Mouse (Mus musculus) forebrain, embryonic 11.5 days (tissue): ENCODE measurements around the gene Szrd1. TPM values are rescaled to one million over a fixed set of nuclear protein-coding genes. Genes with fewer than 3 reads are reported as not detected.

Source experiments
- ATAC-seq: fragments of 200-750 bp; cut with Nextera tagmentation; replicated peaks from 2 replicates; pipeline ENCODE4 v1.8.0; 2017; ENCODE audit warnings: moderate TSS enrichment; ENCODE audit not compliant: low FRiP score
- DNase-seq: peaks from one replicate; pipeline ENCODE4 v3.0.0-alpha.2; 2017; ENCODE audit warnings: low spot score
- H3K27ac ChIP-seq: fragments of 300-500 bp; sonication (generic); 2 replicates; pipeline ENCODE4 v1.5.1; 2014; ENCODE audit warnings: low read depth, low read length
- H3K27me3 ChIP-seq: fragments of 300-500 bp; sonication (generic); 2 replicates; pipeline ENCODE4 v1.6.1; 2014; ENCODE audit warnings: mild to moderate bottlenecking, low read length, mixed read lengths; ENCODE audit not compliant: control insufficient read depth, insufficient read depth
- H3K36me3 ChIP-seq: fragments of 300-500 bp; sonication (generic); 2 replicates; pipeline ENCODE4 v1.6.1; 2014; ENCODE audit warnings: mild to moderate bottlenecking, low read length, moderate library complexity, mixed read lengths; ENCODE audit not compliant: control insufficient read depth, insufficient read depth
- H3K4me1 ChIP-seq: fragments of 300-500 bp; sonication (generic); replicated peaks from 2 replicates; pipeline ENCODE4 v1.6.1; 2014; ENCODE audit warnings: low read length, mixed read lengths; ENCODE audit not compliant: control insufficient read depth, insufficient read depth
- H3K4me2 ChIP-seq: fragments of 300-500 bp; sonication (generic); 2 replicates; pipeline ENCODE4 v1.6.1; 2014; ENCODE audit warnings: low read depth, mild to moderate bottlenecking, low read length, moderate library complexity, mixed read lengths; ENCODE audit not compliant: severe bottlenecking
- H3K4me3 ChIP-seq: fragments of 300-500 bp; sonication (generic); 2 replicates; pipeline ENCODE4 v1.5.1; 2014; ENCODE audit warnings: low read depth, low read length
- H3K9ac ChIP-seq: fragments of 300-500 bp; sonication (generic); 2 replicates; pipeline ENCODE4 v1.6.1; 2014; ENCODE audit warnings: low read length
- H3K9me3 ChIP-seq: fragments of 300-500 bp; sonication (generic); 2 replicates; pipeline ENCODE4 v1.6.1; 2016; ENCODE audit warnings: low read length, mixed read lengths; ENCODE audit not compliant: control insufficient read depth
- WGBS: fragments of 180-500 bp; shearing (Covaris S2); extraction: QIAGEN DNeasy Blood & Tissue Kit; methylation state at CpG from one replicate; pipeline ENCODE4 v1.1.7; 2014; 5-methylcytosine and 5-hydroxymethylcytosine counted together
- polyA plus RNA-seq: library from polyadenylated mRNA; unstranded; fragments of >200 nt; fragmentation: Nextera tagmentation; extraction: Ambion mirVana; gene quantifications from 2 replicates; pipeline ENCODE4 v1.2.1, GENCODE M21; 2014

Gene Szrd1
- polyA plus RNA-seq, 1 experiment from 2014 or later = 22.9 TPM

DNA sequence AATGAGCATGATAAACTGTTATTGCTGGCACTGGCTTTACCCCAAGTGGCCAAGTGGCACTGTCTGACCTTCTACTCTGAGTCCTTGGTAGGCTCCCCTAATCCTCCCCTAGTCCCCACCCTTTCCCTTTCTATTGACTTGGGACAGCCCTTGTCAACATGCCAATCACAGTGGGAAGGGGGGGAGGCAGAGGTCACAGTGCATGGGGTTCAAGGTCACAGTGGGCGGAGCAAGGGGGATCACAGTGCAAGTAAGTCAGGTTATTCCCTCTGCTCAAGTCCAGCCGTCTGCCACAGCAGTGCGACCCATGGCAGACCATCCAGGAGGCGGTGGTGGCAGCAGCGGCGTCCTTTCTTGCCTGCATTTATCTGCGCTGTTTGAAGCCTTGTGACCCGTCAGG lies 24.2 kb downstream of the Szrd1 start:
- WGBS = 72% methylated on average over 8 of the region's 8 CpGs
- DNase-seq = no peak
- Histone ChIP-seq H3K9me3 (no peaks in the 10 kb centered on the region), H3K4me1 (0 out of 2 replicates have a peak, but pooled peaks cover under 1% of the 10 kb centered on the region), H3K36me3 (peaks cover 2% of the 10 kb centered on the region; the same call in 1 of the 2 replicates), H3K27me3 (no peaks in the 10 kb centered on the region), H3K4me3 (no peak overlapping the region), H3K9ac (no peak overlapping the region), H3K4me2 (no peak overlapping the region), H3K27ac (no peak overlapping the region)
- ATAC-seq = no peak

DNA sequence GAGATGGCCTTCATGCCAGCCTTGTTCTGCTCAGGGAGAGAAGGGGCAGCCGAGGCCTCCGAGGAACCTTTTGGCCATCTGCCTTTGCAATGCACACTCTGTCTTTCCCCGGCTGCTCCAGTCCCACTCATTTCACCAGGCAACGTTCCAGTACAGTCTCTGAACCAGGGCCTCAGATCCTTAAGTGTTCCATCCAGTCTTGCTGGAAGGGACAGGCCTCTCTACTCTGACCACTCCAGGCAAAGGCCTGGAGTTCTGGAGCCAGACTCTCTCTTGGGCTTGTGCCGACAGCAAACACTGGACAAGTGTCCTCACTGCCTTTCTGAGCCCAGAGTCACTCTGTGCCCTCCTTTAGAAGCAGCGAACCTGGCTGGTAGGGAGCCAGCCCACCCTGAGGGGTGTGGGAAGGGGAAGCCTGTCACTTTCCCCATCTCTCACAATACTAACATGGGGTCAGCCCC lies 25.0 kb downstream of the Szrd1 start:
- no peaks in the 10 kb centered on the region for H3K9me3 ChIP-seq
- 90% methylated on average over 6 of the region's 6 CpGs for WGBS
- ATAC-seq (no peak), DNase-seq (no peak)
- H3K4me1 ChIP-seq = no peaks in the 10 kb centered on the region
- no peak overlapping the region for H3K27ac ChIP-seq
- H3K27me3 ChIP-seq = no peaks in the 10 kb centered on the region
- no peak overlapping the region; the same call in 1 of the 2 replicates for H3K9ac ChIP-seq
- no peak overlapping the region for H3K4me3 ChIP-seq
- peaks cover 2% of the 10 kb centered on the region; the same call in 1 of the 2 replicates for H3K36me3 ChIP-seq
- no peak overlapping the region for H3K4me2 ChIP-seq

DNA sequence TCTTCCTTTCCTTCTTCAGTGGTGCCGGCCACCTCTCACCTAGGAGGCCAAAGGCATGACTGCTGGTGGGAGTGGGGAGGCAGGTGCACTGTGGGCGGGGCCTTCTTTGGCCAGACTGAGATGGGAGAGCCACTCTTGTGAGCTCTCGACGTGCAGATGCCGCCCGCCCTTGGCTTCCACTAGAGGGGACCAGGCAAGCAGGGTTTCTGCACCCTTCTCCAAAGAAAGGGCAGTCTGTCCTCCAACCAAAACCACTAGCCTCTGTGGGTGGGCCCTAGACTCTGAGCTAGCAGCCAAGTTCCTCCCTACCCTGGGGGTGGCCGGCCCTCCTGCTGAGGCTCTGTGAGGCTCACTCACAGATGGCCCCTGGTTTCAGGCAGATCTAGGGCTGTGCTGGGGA lies 25.7 kb downstream of the Szrd1 start:
- ATAC-seq = no peak
- peaks cover 2% of the 10 kb centered on the region; the same call in 1 of the 2 replicates for H3K36me3 ChIP-seq

DNA sequence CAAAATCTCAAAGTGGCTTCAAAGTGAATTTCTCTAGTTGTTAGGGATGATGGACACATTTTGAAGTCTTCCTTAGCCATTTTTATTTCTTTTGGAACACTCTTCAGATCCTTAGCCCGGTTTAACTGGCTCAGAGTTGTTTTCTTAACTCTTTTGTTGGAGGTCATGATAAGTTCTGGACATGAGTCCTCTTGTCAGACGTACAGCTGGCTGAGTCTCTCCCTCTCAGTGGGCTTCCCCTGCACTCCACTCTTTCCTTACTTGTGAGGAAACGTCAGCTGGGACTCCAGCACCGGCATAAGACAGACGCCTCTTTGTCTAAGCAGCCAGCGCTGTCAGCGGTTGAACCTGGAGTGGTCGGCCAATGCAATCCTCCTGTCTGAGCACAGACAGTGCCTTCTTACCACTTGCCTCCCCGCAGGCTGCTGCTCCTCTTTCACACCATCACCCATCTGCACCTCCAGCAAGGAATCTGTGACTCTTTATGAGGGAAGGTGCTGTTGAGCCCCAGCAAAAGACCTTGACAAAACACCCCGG lies 31.3 kb downstream of the Szrd1 start:
- no peak overlapping the region for H3K27ac ChIP-seq
- no peaks in the 10 kb centered on the region for H3K9me3 ChIP-seq
- ATAC-seq (no peak), DNase-seq (no peak)
- H3K36me3 ChIP-seq = no peaks in the 10 kb centered on the region; the same call in 1 of the 2 replicates
- no peak overlapping the region for H3K4me3 ChIP-seq
- no peaks in the 10 kb centered on the region for H3K27me3 ChIP-seq
- no peak overlapping the region for H3K9ac ChIP-seq
- H3K4me2 ChIP-seq = no peak overlapping the region
- 53% methylated on average over 10 of the region's 10 CpGs for WGBS
- H3K4me1 ChIP-seq = no peaks in the 10 kb centered on the region

More for the DNA sequence above, 25.7 kb downstream of the Szrd1 start:
- DNase-seq = no peak
- no peaks in the 10 kb centered on the region for H3K9me3 ChIP-seq
- no peak overlapping the region for H3K4me3 ChIP-seq
- H3K9ac ChIP-seq = no peak overlapping the region
- H3K4me2 ChIP-seq = no peak overlapping the region
- no peak overlapping the region for H3K27ac ChIP-seq
- H3K27me3 ChIP-seq = no peaks in the 10 kb centered on the region
- 81% methylated on average over 7 of the region's 7 CpGs for WGBS
- H3K4me1 ChIP-seq = no peaks in the 10 kb centered on the region

DNA sequence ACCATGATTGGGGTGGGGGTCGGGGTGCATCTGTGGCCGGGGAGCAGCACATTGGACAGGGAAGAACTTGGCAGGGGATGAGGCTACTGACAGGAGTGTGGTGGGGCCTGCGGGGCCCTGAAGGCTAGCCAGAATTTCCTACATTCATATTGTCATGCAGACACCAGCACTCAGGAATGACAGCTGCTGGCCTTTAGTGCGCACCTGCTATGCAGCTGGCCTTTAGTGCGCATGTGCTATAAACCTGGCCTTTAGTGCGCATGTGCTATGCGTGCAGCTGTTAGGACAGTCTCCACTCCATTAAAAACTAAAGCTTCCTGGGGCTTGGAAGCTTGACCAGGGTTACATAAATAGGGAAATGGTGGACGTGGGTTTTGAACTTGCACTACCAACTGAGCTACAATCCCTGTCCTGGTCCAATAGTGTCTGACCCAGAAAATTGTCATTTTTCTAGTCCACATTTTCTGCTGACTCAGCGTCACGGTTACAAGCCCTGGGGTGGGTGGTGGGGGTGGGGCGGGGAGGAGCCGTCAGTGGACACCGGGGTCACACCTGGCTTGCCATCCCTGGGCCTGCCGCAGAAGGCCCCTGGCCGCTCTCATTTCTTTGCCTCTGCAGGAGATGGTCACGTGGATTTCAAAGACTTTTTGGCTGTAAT lies 32.9 kb downstream of the Szrd1 start:
- 85% methylated on average over 16 of the region's 16 CpGs for WGBS
- no peak for ATAC-seq

DNA sequence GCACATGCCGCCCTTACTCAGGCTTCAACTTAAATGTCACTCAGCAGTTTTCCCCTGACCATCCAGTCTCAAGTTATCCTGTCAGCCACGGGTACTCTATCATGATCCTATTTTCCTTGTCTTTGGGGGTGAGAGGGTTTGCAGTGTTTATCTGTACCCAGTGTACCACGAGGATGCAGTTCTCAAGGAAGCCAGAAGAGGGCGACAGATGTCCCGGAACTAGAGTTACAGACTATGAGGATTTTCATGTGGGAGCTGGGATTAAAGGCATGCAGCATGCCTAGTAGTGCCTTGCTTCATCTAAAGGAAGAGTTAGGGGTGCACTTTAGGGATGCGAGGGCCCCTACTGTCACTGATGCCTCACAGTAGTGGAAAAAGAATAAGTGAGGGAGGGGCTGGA lies 37.7 kb downstream of the Szrd1 start:
- H3K9ac ChIP-seq = no peak overlapping the region
- H3K36me3 ChIP-seq = no peaks in the 10 kb centered on the region
- H3K4me2 ChIP-seq = no peak overlapping the region
- no peaks in the 10 kb centered on the region for H3K4me1 ChIP-seq
- WGBS = 65% methylated on average over 6 of the region's 6 CpGs
- no peaks in the 10 kb centered on the region for H3K27me3 ChIP-seq
- H3K9me3 ChIP-seq = no peaks in the 10 kb centered on the region
- no peak for DNase-seq
- no peak overlapping the region for H3K4me3 ChIP-seq
- no peak overlapping the region for H3K27ac ChIP-seq
- no peak for ATAC-seq

More for the DNA sequence above, 32.9 kb downstream of the Szrd1 start:
- Histone ChIP-seq H3K9me3 (no peaks in the 10 kb centered on the region), H3K9ac (no peak overlapping the region), H3K27me3 (no peaks in the 10 kb centered on the region), H3K4me3 (no peak overlapping the region), H3K4me1 (no peaks in the 10 kb centered on the region), H3K36me3 (no peaks in the 10 kb centered on the region), H3K27ac (no peak overlapping the region), H3K4me2 (no peak overlapping the region)
- DNase-seq = no peak

DNA sequence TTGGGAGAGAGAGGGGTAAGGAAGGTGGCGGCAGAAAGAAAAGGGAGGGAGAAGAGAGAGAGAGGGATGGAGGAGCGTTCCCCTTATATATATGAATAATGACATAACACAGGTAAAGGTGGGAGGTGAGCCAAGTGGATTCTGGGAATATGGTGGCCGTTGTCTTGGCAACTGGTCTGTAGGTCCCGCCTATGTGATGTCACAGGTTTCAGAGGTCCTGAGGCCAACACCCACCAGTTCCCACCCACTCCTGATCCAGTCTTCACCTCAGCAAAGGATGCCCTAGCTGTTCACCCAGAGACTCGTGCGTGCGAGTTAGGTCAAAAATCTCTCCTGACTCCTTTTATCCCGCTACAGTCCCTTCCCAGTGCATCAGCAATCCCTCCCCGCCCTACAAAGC lies 38.3 kb downstream of the Szrd1 start:
- 91% methylated on average over 9 of the region's 9 CpGs for WGBS
- H3K4me3 ChIP-seq = no peak overlapping the region
- no peak for DNase-seq

DNA sequence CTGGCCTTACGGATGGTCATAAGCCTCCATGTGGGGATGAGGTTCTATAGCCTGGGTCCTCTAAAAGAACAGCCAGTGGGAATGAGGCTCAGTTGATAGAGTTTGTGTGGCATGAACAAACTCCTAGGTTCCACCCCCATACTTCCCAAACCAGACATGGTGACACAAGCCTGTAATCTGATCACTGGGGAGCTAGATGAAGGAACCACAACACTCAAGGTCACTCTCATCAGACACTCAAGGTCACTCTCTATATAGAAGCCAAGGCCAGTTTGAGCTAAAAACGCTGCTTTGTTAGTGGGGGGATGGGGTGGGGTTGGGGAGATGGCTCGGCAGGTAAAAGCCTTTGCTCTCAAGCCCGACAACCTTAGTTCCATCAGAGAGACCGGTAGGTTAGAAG lies 39.6 kb downstream of the Szrd1 start:
- H3K36me3 ChIP-seq = no peaks in the 10 kb centered on the region
- no peak overlapping the region for H3K4me2 ChIP-seq
- no peaks in the 10 kb centered on the region for H3K4me1 ChIP-seq
- H3K9ac ChIP-seq = no peak overlapping the region
- no peaks in the 10 kb centered on the region for H3K27me3 ChIP-seq
- no peak for DNase-seq
- 87% methylated on average over 5 of the region's 5 CpGs for whole genome bisulfite sequencing
- H3K27ac ChIP-seq = no peak overlapping the region
- no peak overlapping the region for H3K4me3 ChIP-seq
- H3K9me3 ChIP-seq = no peaks in the 10 kb centered on the region
- no peak for ATAC-seq

More for the DNA sequence above, 38.3 kb downstream of the Szrd1 start:
- H3K27me3 ChIP-seq = no peaks in the 10 kb centered on the region
- H3K27ac ChIP-seq = no peak overlapping the region
- no peaks in the 10 kb centered on the region for H3K4me1 ChIP-seq
- no peak overlapping the region for H3K4me2 ChIP-seq
- no peaks in the 10 kb centered on the region for H3K9me3 ChIP-seq
- no peak overlapping the region for H3K9ac ChIP-seq
- H3K36me3 ChIP-seq = no peaks in the 10 kb centered on the region
- no peak for ATAC-seq

DNA sequence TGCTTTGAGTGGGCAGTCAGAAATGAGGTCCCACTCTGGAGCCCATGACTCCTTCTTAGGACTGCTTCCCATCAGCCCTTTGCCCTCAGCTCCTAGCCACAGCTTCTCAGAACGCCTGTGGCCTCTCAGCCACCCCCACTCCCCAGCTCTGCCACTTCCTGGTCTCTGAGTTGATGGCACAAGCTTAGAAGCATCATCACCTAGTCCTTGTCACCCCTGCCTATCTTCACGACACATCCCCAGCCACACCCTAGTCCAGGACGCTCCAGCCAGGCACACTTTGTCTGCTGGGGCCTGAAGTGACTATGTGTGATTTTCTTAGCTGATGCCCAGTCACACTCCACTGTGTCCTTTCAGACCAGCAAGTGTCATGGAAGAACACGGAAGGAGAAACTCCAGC lies 40.6 kb downstream of the Szrd1 start:
- Histone ChIP-seq H3K4me3 (no peak overlapping the region), H3K9ac (no peak overlapping the region), H3K27ac (no peak overlapping the region), H3K4me1 (no peaks in the 10 kb centered on the region), H3K36me3 (no peaks in the 10 kb centered on the region), H3K4me2 (no peak overlapping the region), H3K27me3 (no peaks in the 10 kb centered on the region), H3K9me3 (no peaks in the 10 kb centered on the region)
- DNase-seq = no peak
- no peak for ATAC-seq
- 80% methylated on average over 4 of the region's 4 CpGs for WGBS
